Mouse (Mus musculus) intestine, embryonic 15.5 days (tissue): ENCODE results near the gene Acbd5. TPM values are rescaled to one million over a fixed set of nuclear protein-coding genes. Genes with fewer than 3 reads are reported as not detected.
"Not testable (repeated sequence)": the region's sequence is repeated elsewhere in the genome, so short reads cannot be mapped to it uniquely, and the experiment has no call there.

ENCODE experiments used
- ATAC-seq: fragments of 200-750 bp; cut with Nextera tagmentation; 2 replicates; pipeline ENCODE4 v1.8.0; 2017; ENCODE audit warnings: moderate TSS enrichment, moderate library complexity
- H3K27ac ChIP-seq: fragments of 300-500 bp; sonication (generic); 2 replicates; pipeline ENCODE4 v1.5.1; 2015; ENCODE audit warnings: mild to moderate bottlenecking, inconsistent platforms
- H3K27me3 ChIP-seq: fragments of 300-500 bp; sonication (generic); replicated peaks from 2 replicates; pipeline ENCODE4 v1.6.1; 2015; ENCODE audit warnings: inconsistent platforms
- H3K36me3 ChIP-seq: fragments of 300-500 bp; sonication (generic); 2 replicates; pipeline ENCODE4 v1.6.1; 2015; ENCODE audit warnings: inconsistent platforms
- H3K4me1 ChIP-seq: fragments of 300-500 bp; sonication (generic); replicated peaks from 2 replicates; pipeline ENCODE4 v1.6.1; 2015; ENCODE audit warnings: inconsistent platforms
- H3K4me2 ChIP-seq: fragments of 300-500 bp; sonication (generic); replicated peaks from 2 replicates; pipeline ENCODE4 v1.6.1; 2015; ENCODE audit warnings: mild to moderate bottlenecking, inconsistent platforms
- H3K4me3 ChIP-seq: fragments of 300-500 bp; sonication (generic); replicated peaks from 2 replicates; pipeline ENCODE4 v1.5.1; 2015; ENCODE audit warnings: inconsistent platforms
- H3K9ac ChIP-seq: fragments of 300-500 bp; sonication (generic); 2 replicates; pipeline ENCODE4 v1.6.1; 2015; ENCODE audit warnings: inconsistent platforms
- H3K9me3 ChIP-seq: fragments of 300-500 bp; sonication (generic); 2 replicates; pipeline ENCODE4 v1.6.1; 2016; ENCODE audit warnings: inconsistent platforms
- WGBS: fragments of 180-500 bp; shearing (Covaris S2); methylation state at CpG from one replicate; pipeline ENCODE4 v1.1.7; 2015; 5-methylcytosine and 5-hydroxymethylcytosine counted together
- polyA plus RNA-seq: library from polyadenylated mRNA; unstranded; fragments of >200 nt; fragmentation: Nextera tagmentation; extraction: Ambion mirVana; gene quantifications from 2 replicates; pipeline ENCODE4 v1.2.1, GENCODE M21; 2015

The Acbd5 gene
- polyA plus RNA-seq, 1 experiment from 2014 or later: 31.0 TPM

GRCm38 (mm10) chr2:23039082-23040000, 28.6 kb upstream of the Acbd5 start:
- ATAC-seq: peak; percentile 86

GRCm38 (mm10) chr2:23040001-23040646, 27.8 kb upstream of the Acbd5 start, which contains the start of gene Abi1:
Gene Abi1, minus strand, starts transcription at chr2:23040241.
- Histone ChIP-seq H3K4me3 (peak within 1 kb of the TSS; percentile 99), H3K27me3 (no peaks in the 10 kb centered on the region), H3K4me1 (0 out of 2 replicates have a peak, but pooled peaks cover 2% of the 10 kb centered on the region), H3K9me3 (no peaks in the 10 kb centered on the region), H3K9ac (peak within 1 kb of the TSS; percentile 96), H3K27ac (peak within 1 kb of the TSS; percentile 98), H3K36me3 (no peaks in the 10 kb centered on the region), H3K4me2 (peak within 1 kb of the TSS; percentile 64)
- peak; percentile 96 for ATAC-seq
- WGBS: 2% methylated on average over 23 of the region's 24 CpGs

More at GRCm38 (mm10) chr2:23039082-23040000, 28.6 kb upstream of the Acbd5 start:
- Histone ChIP-seq H3K4me1 (0 out of 2 replicates have a peak, but pooled peaks cover 2% of the 10 kb centered on the region), H3K36me3 (no peaks in the 10 kb centered on the region), H3K9me3 (no peaks in the 10 kb centered on the region), H3K4me3 (peak overlapping the region; percentile 99), H3K27ac (peak overlapping the region; percentile 98), H3K4me2 (peak overlapping the region; percentile 64), H3K27me3 (no peaks in the 10 kb centered on the region), H3K9ac (peak overlapping the region; percentile 96)
- WGBS: under 1% methylated on average over 50 of the region's 59 CpGs

GRCm38 (mm10) chr2:23040690-23041089, 27.3 kb upstream of the Acbd5 start:
- H3K9ac ChIP-seq, ATAC-seq, H3K27ac ChIP-seq, H3K36me3 ChIP-seq, H3K27me3 ChIP-seq, H3K9me3 ChIP-seq, H3K4me1 ChIP-seq, H3K4me3 ChIP-seq: not testable (repeated sequence)
- 0 out of 2 replicates have a peak overlapping the region, but pooled peaks have one; percentile 17 for H3K4me2 ChIP-seq
- WGBS: 87% methylated on average over 7 of the region's 7 CpGs

- Histone ChIP-seq H3K4me3 (no peak overlapping the region), H3K4me1 (0 out of 2 replicates have a peak, but pooled peaks cover 2% of the 10 kb centered on the region), H3K36me3 (no peaks in the 10 kb centered on the region), H3K27me3 (no peaks in the 10 kb centered on the region), H3K27ac (no peak overlapping the region), H3K9me3 (no peaks in the 10 kb centered on the region), H3K9ac (no peak overlapping the region), H3K4me2 (no peak overlapping the region)
- ATAC-seq: no peak
- 52% methylated on average over 4 of the region's 4 CpGs for WGBS
Observed at GRCm38 (mm10) chr2:23041457-23041856, 26.5 kb upstream of the Acbd5 start.

GRCm38 (mm10) chr2:23042189-23042588, 25.8 kb upstream of the Acbd5 start:
- no peak overlapping the region for H3K4me3 ChIP-seq
- no peaks in the 10 kb centered on the region for H3K27me3 ChIP-seq
- H3K4me1 ChIP-seq: 0 out of 2 replicates have a peak, but pooled peaks cover 2% of the 10 kb centered on the region
- H3K4me2 ChIP-seq: no peak overlapping the region
- no peaks in the 10 kb centered on the region for H3K36me3 ChIP-seq
- 78% methylated on average over 3 of the region's 3 CpGs for WGBS
- ATAC-seq: no peak
- H3K9me3 ChIP-seq: no peaks in the 10 kb centered on the region
- H3K27ac ChIP-seq: no peak overlapping the region
- H3K9ac ChIP-seq: no peak overlapping the region

GRCm38 (mm10) chr2:23045703-23046102, 22.3 kb upstream of the Acbd5 start:
- no peaks in the 10 kb centered on the region for H3K4me1 ChIP-seq
- no peaks in the 10 kb centered on the region for H3K9me3 ChIP-seq
- no peaks in the 10 kb centered on the region for H3K36me3 ChIP-seq
- H3K9ac ChIP-seq: no peak overlapping the region
- no peak overlapping the region for H3K27ac ChIP-seq
- no peaks in the 10 kb centered on the region for H3K27me3 ChIP-seq
- no peak overlapping the region for H3K4me3 ChIP-seq
- WGBS: 53% methylated on average over 1 of the region's 1 CpGs
- ATAC-seq: no peak
- H3K4me2 ChIP-seq: no peak overlapping the region

- H3K4me1 ChIP-seq: no peaks in the 10 kb centered on the region
- no peak overlapping the region for H3K27ac ChIP-seq
- ATAC-seq: no peak
- H3K9ac ChIP-seq: no peak overlapping the region
- no peak overlapping the region for H3K4me2 ChIP-seq
- no peaks in the 10 kb centered on the region for H3K36me3 ChIP-seq
- H3K27me3 ChIP-seq: no peaks in the 10 kb centered on the region
- no peaks in the 10 kb centered on the region for H3K9me3 ChIP-seq
- H3K4me3 ChIP-seq: no peak overlapping the region
Observed at GRCm38 (mm10) chr2:23048006-23048405, 20.0 kb upstream of the Acbd5 start.

- Histone ChIP-seq H3K36me3 (no peaks in the 10 kb centered on the region), H3K4me3 (no peak overlapping the region), H3K9ac (no peak overlapping the region), H3K4me2 (no peak overlapping the region), H3K27ac (no peak overlapping the region), H3K9me3 (no peaks in the 10 kb centered on the region), H3K4me1 (no peaks in the 10 kb centered on the region), H3K27me3 (no peaks in the 10 kb centered on the region)
- WGBS: 73% methylated on average over 2 of the region's 2 CpGs
- ATAC-seq: no peak
Observed at GRCm38 (mm10) chr2:23051890-23052289, 16.1 kb upstream of the Acbd5 start.

GRCm38 (mm10) chr2:23052523-23052922, 15.4 kb upstream of the Acbd5 start:
- Histone ChIP-seq H3K9me3 (no peaks in the 10 kb centered on the region), H3K4me2 (no peak overlapping the region), H3K9ac (no peak overlapping the region), H3K4me3 (no peak overlapping the region), H3K27ac (no peak overlapping the region), H3K36me3 (no peaks in the 10 kb centered on the region), H3K27me3 (no peaks in the 10 kb centered on the region), H3K4me1 (no peaks in the 10 kb centered on the region)
- ATAC-seq: no peak
- 65% methylated on average over 6 of the region's 6 CpGs for WGBS

GRCm38 (mm10) chr2:23068370-23068737, 387 bp downstream of the Acbd5 start:
- Histone ChIP-seq H3K4me2 (peak overlapping the region; percentile 98), H3K9me3 (no peaks in the 10 kb centered on the region), H3K36me3 (no peaks in the 10 kb centered on the region), H3K27me3 (no peaks in the 10 kb centered on the region), H3K4me3 (peak overlapping the region; percentile 69), H3K27ac (peak overlapping the region; percentile 96), H3K9ac (peak overlapping the region; percentile 78), H3K4me1 (no peaks in the 10 kb centered on the region)
- under 1% methylated on average over 21 of the region's 21 CpGs for WGBS
- peak; percentile 75 for ATAC-seq

- Histone ChIP-seq H3K9ac (peak overlapping the region; percentile 78), H3K4me2 (peak overlapping the region; percentile 98), H3K27ac (peak overlapping the region; percentile 96), H3K36me3 (no peaks in the 10 kb centered on the region), H3K4me3 (peak overlapping the region; percentile 69), H3K27me3 (no peaks in the 10 kb centered on the region), H3K9me3 (no peaks in the 10 kb centered on the region), H3K4me1 (no peaks in the 10 kb centered on the region)
- ATAC-seq: peak; percentile 93
- under 1% methylated on average over 50 of the region's 50 CpGs for WGBS
Observed at GRCm38 (mm10) chr2:23068894-23069744, 1.2 kb downstream of the Acbd5 start.

GRCm38 (mm10) chr2:23070491-23070890, 2.5 kb downstream of the Acbd5 start:
- Histone ChIP-seq H3K27ac (no peak overlapping the region), H3K4me3 (no peak overlapping the region), H3K36me3 (no peaks in the 10 kb centered on the region), H3K27me3 (no peaks in the 10 kb centered on the region), H3K4me1 (no peaks in the 10 kb centered on the region), H3K9me3 (no peaks in the 10 kb centered on the region), H3K9ac (no peak overlapping the region), H3K4me2 (no peak overlapping the region)
- ATAC-seq: no peak
- WGBS: 95% methylated on average over 2 of the region's 2 CpGs
